Mouse (Mus musculus) erythroblast, adult 5-6 weeks (primary cell): ENCODE data around the gene Igsf9. TPM values are rescaled to one million over a fixed set of nuclear protein-coding genes. Genes with fewer than 3 reads are reported as not detected.

ENCODE experiments used
- ATAC-seq: replicated peaks from 2 replicates; pipeline ENCODE4 v1.8.0; 2016; ENCODE audit warnings: moderate number of reproducible peaks, mild to moderate bottlenecking, moderate TSS enrichment, inconsistent platforms; ENCODE audit not compliant: poor library complexity, low FRiP score, severe bottlenecking
- total RNA-seq, 2 experiments: library from RNA; stranded (forward) in 1 of 2; stranded (reverse) in 1 of 2; fragments of 150-400 nt in 1 of 2; fragments of 200-764, 138-1000 nt in 1 of 2; gene quantifications; 2 replicates each; pipeline versions ENCODE4 v1.2.3 to v1.2.4; 2015 to 2017; ENCODE audit warnings: low replicate concordance in 2 of 2

The Igsf9 gene
- total RNA-seq, 2 experiments from 2014 or later, result not detected

GRCm38 (mm10) chr1:172540283-172540820 lies 58.8 kb downstream of the Igsf9 start:
- ATAC-seq, result no peak

GRCm38 (mm10) chr1:172546062-172546461 lies 64.5 kb downstream of the Igsf9 start:
- ATAC-seq, result no peak

Other genes starting within 250 kb of the Igsf9 start
- not detected in 2 replicates for gene Atp1a4, start 223.4 kb upstream of the Igsf9 start, total RNA-seq (2015; ENCODE audit: low replicate concordance)
- gene Atp1a4, start 223.4 kb upstream of the Igsf9 start, total RNA-seq (2017; ENCODE audit: low replicate concordance), result not detected in 2 replicates
- 1.3 and 6.7 TPM in 2 replicates for gene Igsf8, start 220.1 kb upstream of the Igsf9 start, total RNA-seq (2015; ENCODE audit: low replicate concordance)
- gene Igsf8, start 220.1 kb upstream of the Igsf9 start, total RNA-seq (2017; ENCODE audit: low replicate concordance), result 2.0 and 3.1 TPM in 2 replicates
- gene Atp1a2, start 183.7 kb upstream of the Igsf9 start, total RNA-seq (2015; ENCODE audit: low replicate concordance), result not detected in 2 replicates
- gene Atp1a2, start 183.7 kb upstream of the Igsf9 start, total RNA-seq (2017; ENCODE audit: low replicate concordance), result not detected in 2 replicates
- gene Kcnj9, start 152.5 kb upstream of the Igsf9 start, total RNA-seq (2015; ENCODE audit: low replicate concordance), result not detected in 2 replicates
- 2.1 TPM in 1 of 2 replicates, not detected in the other for gene Kcnj9, start 152.5 kb upstream of the Igsf9 start, total RNA-seq (2017; ENCODE audit: low replicate concordance)
- 5.6 and 11.7 TPM in 2 replicates for gene Kcnj10, start 140.6 kb upstream of the Igsf9 start, total RNA-seq (2015; ENCODE audit: low replicate concordance)
- gene Kcnj10, start 140.6 kb upstream of the Igsf9 start, total RNA-seq (2017; ENCODE audit: low replicate concordance), result 0.85 and 2.8 TPM in 2 replicates
- 5.2 and 5.6 TPM in 2 replicates for gene Pigm, start 105.2 kb upstream of the Igsf9 start, total RNA-seq (2015; ENCODE audit: low replicate concordance)
- gene Pigm, start 105.2 kb upstream of the Igsf9 start, total RNA-seq (2017; ENCODE audit: low replicate concordance), result 5.3 and 8.1 TPM in 2 replicates
- gene Slamf9, start 6.4 kb upstream of the Igsf9 start, total RNA-seq (2015; ENCODE audit: low replicate concordance), result 4.0 TPM in 1 of 2 replicates, not detected in the other
- 0.70 and 0.77 TPM in 2 replicates for gene Slamf9, start 6.4 kb upstream of the Igsf9 start, total RNA-seq (2017; ENCODE audit: low replicate concordance)
- 135 and 151 TPM in 2 replicates for gene Tagln2, start 18.3 kb downstream of the Igsf9 start, total RNA-seq (2015; ENCODE audit: low replicate concordance)
- 52.7 and 53.7 TPM in 2 replicates for gene Tagln2, start 18.3 kb downstream of the Igsf9 start, total RNA-seq (2017; ENCODE audit: low replicate concordance)
- gene Cfap45, start 39.0 kb downstream of the Igsf9 start, total RNA-seq (2015; ENCODE audit: low replicate concordance), result not detected in 2 replicates
- 0.28 TPM in 1 of 2 replicates, not detected in the other for gene Cfap45, start 39.0 kb downstream of the Igsf9 start, total RNA-seq (2017; ENCODE audit: low replicate concordance)
- gene Vsig8, start 74.2 kb downstream of the Igsf9 start, total RNA-seq (2015; ENCODE audit: low replicate concordance), result not detected in 2 replicates
- gene Vsig8, start 74.2 kb downstream of the Igsf9 start, total RNA-seq (2017; ENCODE audit: low replicate concordance), result not detected in 2 replicates
- gene Slamf8, start 108.8 kb downstream of the Igsf9 start, total RNA-seq (2015; ENCODE audit: low replicate concordance), result not detected in 2 replicates
- 0.68 TPM in 1 of 2 replicates, not detected in the other for gene Slamf8, start 108.8 kb downstream of the Igsf9 start, total RNA-seq (2017; ENCODE audit: low replicate concordance)
- not detected in 2 replicates for gene Fcrl6, start 120.8 kb downstream of the Igsf9 start, total RNA-seq (2015; ENCODE audit: low replicate concordance)
- gene Fcrl6, start 120.8 kb downstream of the Igsf9 start, total RNA-seq (2017; ENCODE audit: low replicate concordance), result not detected in 2 replicates
- 3.1 and 3.7 TPM in 2 replicates for gene Dusp23, start 151.2 kb downstream of the Igsf9 start, total RNA-seq (2015; ENCODE audit: low replicate concordance)
- 0.77 TPM in 1 of 2 replicates, not detected in the other for gene Dusp23, start 151.2 kb downstream of the Igsf9 start, total RNA-seq (2017; ENCODE audit: low replicate concordance)
- gene Crp, start 216.3 kb downstream of the Igsf9 start, total RNA-seq (2015; ENCODE audit: low replicate concordance), result not detected in 2 replicates
- gene Crp, start 216.3 kb downstream of the Igsf9 start, total RNA-seq (2017; ENCODE audit: low replicate concordance), result not detected in 2 replicates